Mouse (Mus musculus): ENCODE data around the gene Fyn. TPM values are rescaled to one million over a fixed set of nuclear protein-coding genes. Genes with fewer than 3 reads are reported as not detected.

Fyn gene
- polyA plus RNA-seq, 1 experiment from 2014 or later, result 42.7 TPM

- WGBS, result 52% methylated on average over 5 of the region's 5 CpGs
- ATAC-seq (replicated peaks; ENCODE audit: low FRiP score), result no peak
Observed at GRCm38 (mm10) chr10:39555740-39556139, 187.1 kb downstream of the Fyn start.

GRCm38 (mm10) chr10:39557360-39557759 lies 188.7 kb downstream of the Fyn start:
- Histone ChIP-seq H3K36me3 (ENCODE audit: control insufficient read depth, insufficient read depth, low read length) (no peaks in the 10 kb centered on the region), H3K27ac (ENCODE audit: low read depth, low read length) (no peak overlapping the region), H3K27me3 (ENCODE audit: control insufficient read depth, insufficient read depth, low read length) (no peaks in the 10 kb centered on the region), H3K9me3 (ENCODE audit: control insufficient read depth, low read length) (no peaks in the 10 kb centered on the region), H3K9ac (ENCODE audit: low read length) (no peak overlapping the region), H3K4me2 (ENCODE audit: low read depth, low read length, severe bottlenecking) (no peak overlapping the region), H3K4me3 (ENCODE audit: low read depth, low read length) (no peak overlapping the region), H3K4me1 (replicated peaks; ENCODE audit: control insufficient read depth, insufficient read depth, low read length) (peaks cover 38% of the 10 kb centered on the region)
- DNase-seq (ENCODE audit: low spot score) (no peak), ATAC-seq (replicated peaks; ENCODE audit: low FRiP score) (no peak)
- 87% methylated on average over 9 of the region's 9 CpGs for WGBS

More at GRCm38 (mm10) chr10:39555740-39556139, 187.1 kb downstream of the Fyn start:
- H3K4me3 ChIP-seq (ENCODE audit: low read depth, low read length), result no peak overlapping the region
- no peaks in the 10 kb centered on the region for H3K36me3 ChIP-seq (ENCODE audit: control insufficient read depth, insufficient read depth, low read length)
- 0 out of 2 replicates have a peak overlapping the region, but pooled peaks have one; percentile 3 for H3K4me2 ChIP-seq (ENCODE audit: low read depth, low read length, severe bottlenecking)
- no peaks in the 10 kb centered on the region for H3K27me3 ChIP-seq (ENCODE audit: control insufficient read depth, insufficient read depth, low read length)
- H3K9ac ChIP-seq (ENCODE audit: low read length), result no peak overlapping the region
- DNase-seq (ENCODE audit: low spot score), result no peak
- peak overlapping the region; percentile 58 for H3K27ac ChIP-seq (ENCODE audit: low read depth, low read length)
- H3K4me1 ChIP-seq (replicated peaks; ENCODE audit: control insufficient read depth, insufficient read depth, low read length), result peaks cover 47% of the 10 kb centered on the region
- H3K9me3 ChIP-seq (ENCODE audit: control insufficient read depth, low read length), result no peaks in the 10 kb centered on the region

GRCm38 (mm10) chr10:39557851-39558250 lies 189.2 kb downstream of the Fyn start:
- WGBS, result 58% methylated on average over 7 of the region's 7 CpGs
- Histone ChIP-seq H3K9me3 (ENCODE audit: control insufficient read depth, low read length) (no peaks in the 10 kb centered on the region), H3K9ac (ENCODE audit: low read length) (no peak overlapping the region), H3K4me1 (replicated peaks; ENCODE audit: control insufficient read depth, insufficient read depth, low read length) (peaks cover 33% of the 10 kb centered on the region), H3K4me2 (ENCODE audit: low read depth, low read length, severe bottlenecking) (no peak overlapping the region), H3K27ac (ENCODE audit: low read depth, low read length) (no peak overlapping the region), H3K36me3 (ENCODE audit: control insufficient read depth, insufficient read depth, low read length) (no peaks in the 10 kb centered on the region), H3K27me3 (ENCODE audit: control insufficient read depth, insufficient read depth, low read length) (no peaks in the 10 kb centered on the region), H3K4me3 (ENCODE audit: low read depth, low read length) (no peak overlapping the region)
- DNase-seq (ENCODE audit: low spot score) (no peak), ATAC-seq (replicated peaks; ENCODE audit: low FRiP score) (no peak)

GRCm38 (mm10) chr10:39558492-39559005 lies 189.9 kb downstream of the Fyn start:
- ATAC-seq (replicated peaks; ENCODE audit: low FRiP score) (no peak), DNase-seq (ENCODE audit: low spot score) (no peak)
- 51% methylated on average over 5 of the region's 5 CpGs for WGBS
- no peaks in the 10 kb centered on the region for H3K36me3 ChIP-seq (ENCODE audit: control insufficient read depth, insufficient read depth, low read length)
- H3K4me3 ChIP-seq (ENCODE audit: low read depth, low read length), result no peak overlapping the region
- no peak overlapping the region for H3K27ac ChIP-seq (ENCODE audit: low read depth, low read length)
- no peak overlapping the region for H3K4me2 ChIP-seq (ENCODE audit: low read depth, low read length, severe bottlenecking)
- peaks cover 29% of the 10 kb centered on the region for H3K4me1 ChIP-seq (replicated peaks; ENCODE audit: control insufficient read depth, insufficient read depth, low read length)
- no peak overlapping the region for H3K9ac ChIP-seq (ENCODE audit: low read length)
- H3K9me3 ChIP-seq (ENCODE audit: control insufficient read depth, low read length), result no peaks in the 10 kb centered on the region
- H3K27me3 ChIP-seq (ENCODE audit: control insufficient read depth, insufficient read depth, low read length), result no peaks in the 10 kb centered on the region

GRCm38 (mm10) chr10:39559321-39559720 lies 190.7 kb downstream of the Fyn start:
- no peak overlapping the region for H3K27ac ChIP-seq (ENCODE audit: low read depth, low read length)
- H3K4me2 ChIP-seq (ENCODE audit: low read depth, low read length, severe bottlenecking), result no peak overlapping the region
- ATAC-seq (replicated peaks; ENCODE audit: low FRiP score) (no peak), DNase-seq (ENCODE audit: low spot score) (no peak)
- H3K27me3 ChIP-seq (ENCODE audit: control insufficient read depth, insufficient read depth, low read length), result no peaks in the 10 kb centered on the region
- no peak overlapping the region for H3K4me3 ChIP-seq (ENCODE audit: low read depth, low read length)
- H3K9me3 ChIP-seq (ENCODE audit: control insufficient read depth, low read length), result no peaks in the 10 kb centered on the region
- no peak overlapping the region for H3K9ac ChIP-seq (ENCODE audit: low read length)
- peaks cover 30% of the 10 kb centered on the region for H3K4me1 ChIP-seq (replicated peaks; ENCODE audit: control insufficient read depth, insufficient read depth, low read length)
- WGBS, result 88% methylated on average over 3 of the region's 3 CpGs
- H3K36me3 ChIP-seq (ENCODE audit: control insufficient read depth, insufficient read depth, low read length), result no peaks in the 10 kb centered on the region

GRCm38 (mm10) chr10:39562383-39562782 lies 193.7 kb downstream of the Fyn start:
- WGBS, result 88% methylated on average over 2 of the region's 2 CpGs
- no peaks in the 10 kb centered on the region for H3K27me3 ChIP-seq (ENCODE audit: control insufficient read depth, insufficient read depth, low read length)
- DNase-seq (ENCODE audit: low spot score) (no peak), ATAC-seq (replicated peaks; ENCODE audit: low FRiP score) (no peak)
- H3K9me3 ChIP-seq (ENCODE audit: control insufficient read depth, low read length), result no peaks in the 10 kb centered on the region
- H3K4me2 ChIP-seq (ENCODE audit: low read depth, low read length, severe bottlenecking), result no peak overlapping the region
- no peak overlapping the region for H3K27ac ChIP-seq (ENCODE audit: low read depth, low read length)
- no peak overlapping the region for H3K9ac ChIP-seq (ENCODE audit: low read length)
- no peak overlapping the region for H3K4me3 ChIP-seq (ENCODE audit: low read depth, low read length)
- H3K4me1 ChIP-seq (replicated peaks; ENCODE audit: control insufficient read depth, insufficient read depth, low read length), result peaks cover 10% of the 10 kb centered on the region
- H3K36me3 ChIP-seq (ENCODE audit: control insufficient read depth, insufficient read depth, low read length), result no peaks in the 10 kb centered on the region

GRCm38 (mm10) chr10:39563552-39564223 lies 195.0 kb downstream of the Fyn start:
- Histone ChIP-seq H3K27ac (ENCODE audit: low read depth, low read length) (peak overlapping the region; percentile 37; the same call in 1 of the 2 replicates), H3K4me1 (replicated peaks; ENCODE audit: control insufficient read depth, insufficient read depth, low read length) (peaks cover 4% of the 10 kb centered on the region; the same call in 1 of the 2 replicates), H3K4me2 (ENCODE audit: low read depth, low read length, severe bottlenecking) (no peak overlapping the region), H3K9ac (ENCODE audit: low read length) (peak overlapping the region; percentile 12; the same call in 1 of the 2 replicates), H3K9me3 (ENCODE audit: control insufficient read depth, low read length) (no peaks in the 10 kb centered on the region), H3K36me3 (ENCODE audit: control insufficient read depth, insufficient read depth, low read length) (no peaks in the 10 kb centered on the region), H3K27me3 (ENCODE audit: control insufficient read depth, insufficient read depth, low read length) (no peaks in the 10 kb centered on the region), H3K4me3 (ENCODE audit: low read depth, low read length) (no peak overlapping the region)
- 51% methylated on average over 24 of the region's 24 CpGs for WGBS
- 0 out of 2 replicates have a peak, but pooled peaks have one; percentile 34 for ATAC-seq (replicated peaks; ENCODE audit: low FRiP score)
- no peak for DNase-seq (ENCODE audit: low spot score)

- Histone ChIP-seq H3K27me3 (ENCODE audit: control insufficient read depth, insufficient read depth, low read length) (no peaks in the 10 kb centered on the region), H3K9ac (ENCODE audit: low read length) (no peak overlapping the region), H3K36me3 (ENCODE audit: control insufficient read depth, insufficient read depth, low read length) (no peaks in the 10 kb centered on the region), H3K4me2 (ENCODE audit: low read depth, low read length, severe bottlenecking) (no peak overlapping the region), H3K9me3 (ENCODE audit: control insufficient read depth, low read length) (no peaks in the 10 kb centered on the region), H3K4me3 (ENCODE audit: low read depth, low read length) (no peak overlapping the region), H3K4me1 (replicated peaks; ENCODE audit: control insufficient read depth, insufficient read depth, low read length) (peaks cover 9% of the 10 kb centered on the region; the same call in 1 of the 2 replicates), H3K27ac (ENCODE audit: low read depth, low read length) (no peak overlapping the region)
- WGBS, result 90% methylated on average over 12 of the region's 12 CpGs
- DNase-seq (ENCODE audit: low spot score) (no peak), ATAC-seq (replicated peaks; ENCODE audit: low FRiP score) (no peak)
Observed at GRCm38 (mm10) chr10:39566901-39567300, 198.2 kb downstream of the Fyn start.

- H3K27me3 ChIP-seq (ENCODE audit: control insufficient read depth, insufficient read depth, low read length), result no peaks in the 10 kb centered on the region
- no peak for DNase-seq (ENCODE audit: low spot score)
- no peak for ATAC-seq (replicated peaks; ENCODE audit: low FRiP score)
- no peaks in the 10 kb centered on the region for H3K36me3 ChIP-seq (ENCODE audit: control insufficient read depth, insufficient read depth, low read length)
- peaks cover 8% of the 10 kb centered on the region; the same call in 1 of the 2 replicates for H3K4me1 ChIP-seq (replicated peaks; ENCODE audit: control insufficient read depth, insufficient read depth, low read length)
- 91% methylated on average over 4 of the region's 4 CpGs for WGBS
- no peak overlapping the region for H3K27ac ChIP-seq (ENCODE audit: low read depth, low read length)
- H3K9ac ChIP-seq (ENCODE audit: low read length), result no peak overlapping the region
- H3K4me2 ChIP-seq (ENCODE audit: low read depth, low read length, severe bottlenecking), result no peak overlapping the region
- H3K4me3 ChIP-seq (ENCODE audit: low read depth, low read length), result no peak overlapping the region
- H3K9me3 ChIP-seq (ENCODE audit: control insufficient read depth, low read length), result no peaks in the 10 kb centered on the region
Observed at GRCm38 (mm10) chr10:39568991-39569390, 200.3 kb downstream of the Fyn start.

All from forebrain, embryonic 11.5 days (tissue).